Mouse (Mus musculus) lung, postnatal 0 days (tissue): Measurements from ENCODE around the gene Myadml2.

Source experiments
- CTCF ChIP-seq: IDR thresholded peaks from 2 replicates; pipeline ENCODE4 v1.5.1; 2016; ENCODE audit warnings: antibody characterized with exemption, mild to moderate bottlenecking
- EP300 ChIP-seq: IDR thresholded peaks from 2 replicates; pipeline ENCODE4 v1.6.1; 2016; ENCODE audit warnings: antibody characterized with exemption, mild to moderate bottlenecking, control low read depth

GRCm38 (mm10) chr11:120633520-120634343 lies 14.2 kb downstream of the Myadml2 start, which contains the start of gene Mafg:
- TF ChIP-seq CTCF (no peak), EP300 (no peak)
